Mouse (Mus musculus) kidney, embryonic 15.5 days (tissue): Measurements from ENCODE around the gene Ifit3b. TPM values are rescaled to one million over a fixed set of nuclear protein-coding genes. Genes with fewer than 3 reads are reported as not detected.

Experiments
- ATAC-seq: fragments of 200-750 bp; cut with Nextera tagmentation; replicated peaks from 2 replicates; pipeline ENCODE4 v1.8.0; 2017; ENCODE audit warnings: moderate TSS enrichment; ENCODE audit not compliant: low FRiP score
- H3K27ac ChIP-seq: fragments of 300-500 bp; sonication (generic); 2 replicates; pipeline ENCODE4 v1.5.1; 2015; ENCODE audit warnings: mild to moderate bottlenecking, inconsistent platforms
- H3K27me3 ChIP-seq: fragments of 300-500 bp; sonication (generic); 2 replicates; pipeline ENCODE4 v1.6.1; 2015; ENCODE audit warnings: inconsistent platforms
- H3K36me3 ChIP-seq: fragments of 300-500 bp; sonication (generic); 2 replicates; pipeline ENCODE4 v1.6.1; 2015; ENCODE audit warnings: inconsistent platforms
- H3K4me1 ChIP-seq: fragments of 300-500 bp; sonication (generic); 2 replicates; pipeline ENCODE4 v1.6.1; 2015; ENCODE audit warnings: inconsistent platforms
- H3K4me2 ChIP-seq: fragments of 300-500 bp; sonication (generic); 2 replicates; pipeline ENCODE4 v1.6.1; 2015; ENCODE audit warnings: moderate library complexity, mild to moderate bottlenecking, inconsistent platforms
- H3K4me3 ChIP-seq: fragments of 300-500 bp; sonication (generic); replicated peaks from 2 replicates; pipeline ENCODE4 v1.5.1; 2015; ENCODE audit warnings: mild to moderate bottlenecking, inconsistent platforms
- H3K9ac ChIP-seq: fragments of 300-500 bp; sonication (generic); 2 replicates; pipeline ENCODE4 v1.6.1; 2015; ENCODE audit warnings: mild to moderate bottlenecking, inconsistent platforms
- H3K9me3 ChIP-seq: fragments of 300-500 bp; sonication (generic); replicated peaks from 2 replicates; pipeline ENCODE4 v1.6.1; 2016; ENCODE audit warnings: inconsistent platforms
- WGBS: fragments of 180-500 bp; shearing (Covaris S2); methylation state at CpG from one replicate; pipeline ENCODE4 v1.1.7; 2015; ENCODE audit warnings: mixed read lengths; 5-methylcytosine and 5-hydroxymethylcytosine counted together
- polyA plus RNA-seq: library from polyadenylated mRNA; unstranded; fragments of >200 nt; fragmentation: Nextera tagmentation; extraction: Ambion mirVana; gene quantifications from 2 replicates; pipeline ENCODE4 v1.2.1, GENCODE M21; 2015

Ifit3b gene
- polyA plus RNA-seq, 1 experiment from 2014 or later: 0.88 TPM

- H3K4me3 ChIP-seq: no peak overlapping the region
- H3K9ac ChIP-seq: no peak overlapping the region
- no peaks in the 10 kb centered on the region for H3K36me3 ChIP-seq
- no peak for ATAC-seq
- H3K4me1 ChIP-seq: no peaks in the 10 kb centered on the region
- WGBS: 86% methylated on average over 10 of the region's 10 CpGs
- no peak overlapping the region for H3K27ac ChIP-seq
- no peak overlapping the region for H3K4me2 ChIP-seq
- H3K9me3 ChIP-seq: no peaks in the 10 kb centered on the region
- no peaks in the 10 kb centered on the region for H3K27me3 ChIP-seq
Observed at GRCm38 (mm10) chr19:34655227-34655805, 47.5 kb downstream of the Ifit3b start.

DNA sequence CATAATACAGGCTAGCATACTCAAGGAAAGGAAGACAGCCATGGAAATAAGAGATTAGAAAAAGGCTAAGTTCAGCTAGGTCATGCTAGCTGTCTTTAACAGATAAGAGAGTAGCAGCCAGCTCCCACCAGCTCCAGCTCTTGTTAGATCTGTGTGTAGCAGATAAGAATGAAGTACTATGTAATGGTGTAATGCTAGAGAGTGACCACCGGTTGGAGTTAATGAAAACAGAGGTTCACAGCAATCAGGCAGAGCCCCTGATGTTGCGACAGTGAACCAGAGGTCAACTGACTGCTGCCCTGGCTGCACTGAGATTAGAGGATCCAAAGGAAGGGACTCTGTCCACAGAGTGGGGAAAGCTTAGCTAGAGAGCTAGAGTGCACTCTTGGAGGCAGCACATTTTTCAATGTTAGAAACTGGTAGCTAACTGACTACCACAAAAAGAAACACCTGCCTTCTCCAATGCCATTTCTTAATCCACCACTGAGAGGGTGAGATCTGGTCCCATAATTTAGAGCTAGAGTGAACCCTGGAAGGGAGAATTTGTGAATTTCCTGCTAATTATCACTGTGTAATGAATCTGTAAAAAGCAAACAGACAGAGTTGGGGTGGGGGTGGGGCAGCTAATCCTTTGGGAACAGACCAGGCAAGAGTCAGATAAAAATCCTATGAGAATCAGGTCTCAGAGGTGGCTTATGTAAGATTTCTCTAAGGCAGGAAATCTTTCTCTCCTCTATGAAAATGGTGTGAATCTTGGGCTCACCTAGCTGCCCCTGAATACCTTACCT lies 48.9 kb downstream of the Ifit3b start:
- Histone ChIP-seq H3K4me2 (no peak overlapping the region), H3K36me3 (no peaks in the 10 kb centered on the region), H3K4me3 (no peak overlapping the region), H3K4me1 (no peaks in the 10 kb centered on the region), H3K9me3 (no peaks in the 10 kb centered on the region), H3K27ac (no peak overlapping the region), H3K9ac (no peak overlapping the region), H3K27me3 (no peaks in the 10 kb centered on the region)
- peak; percentile 82 for ATAC-seq
- WGBS: 24% methylated on average over 2 of the region's 2 CpGs

- Histone ChIP-seq H3K36me3 (no peaks in the 10 kb centered on the region), H3K27ac (no peak overlapping the region), H3K9ac (no peak overlapping the region), H3K9me3 (no peaks in the 10 kb centered on the region), H3K4me1 (no peaks in the 10 kb centered on the region), H3K4me2 (peak overlapping the region; percentile 69), H3K4me3 (peak overlapping the region; percentile 44), H3K27me3 (no peaks in the 10 kb centered on the region)
- 19% methylated on average over 13 of the region's 13 CpGs for WGBS
- ATAC-seq: peak; percentile 94
Observed at GRCm38 (mm10) chr19:34662067-34662507, 54.3 kb downstream of the Ifit3b start.

DNA sequence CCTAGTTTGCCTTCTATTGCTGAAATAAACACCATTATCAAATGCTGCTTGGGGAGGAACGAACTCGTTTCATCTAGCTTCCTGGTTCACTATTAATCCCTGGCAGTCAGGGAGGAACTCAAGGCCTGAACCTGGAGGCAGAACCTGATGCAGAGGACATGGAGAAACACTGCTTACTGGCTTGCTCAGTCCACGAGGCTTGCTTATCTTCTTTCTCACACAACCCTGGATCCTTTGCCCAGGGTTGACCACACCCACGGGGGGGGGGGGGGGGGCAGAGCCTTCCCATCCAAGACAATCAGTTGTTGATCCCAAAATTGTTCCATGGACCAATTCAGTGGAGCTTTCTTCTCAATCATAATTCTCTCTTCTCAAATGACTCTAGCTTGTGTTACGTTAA lies 55.0 kb downstream of the Ifit3b start:
- H3K9ac ChIP-seq: no peak overlapping the region
- H3K27ac ChIP-seq: no peak overlapping the region
- no peaks in the 10 kb centered on the region for H3K4me1 ChIP-seq
- no peaks in the 10 kb centered on the region for H3K27me3 ChIP-seq
- no peak for ATAC-seq
- no peaks in the 10 kb centered on the region for H3K36me3 ChIP-seq
- H3K4me3 ChIP-seq: no peak overlapping the region
- WGBS: 54% methylated on average over 5 of the region's 5 CpGs
- H3K9me3 ChIP-seq: no peaks in the 10 kb centered on the region
- peak overlapping the region; percentile 69; the same call in 1 of the 2 replicates for H3K4me2 ChIP-seq

Other genes starting within 250 kb of the Ifit3b start
- 1.8 and 2.2 TPM in 2 replicates for gene Ch25h, start 132.8 kb upstream of the Ifit3b start, polyA plus RNA-seq
- gene Lipa, start 80.5 kb upstream of the Ifit3b start, polyA plus RNA-seq: 31.2 and 32.5 TPM in 2 replicates
- 9.5 and 9.7 TPM in 2 replicates for gene Ifit2, start 57.3 kb upstream of the Ifit3b start, polyA plus RNA-seq
- gene Ifit3, start 24.4 kb upstream of the Ifit3b start, polyA plus RNA-seq: 2.0 TPM in 2 replicates
- 0.13 and 0.36 TPM in 2 replicates for gene Ifit1bl1, start 6.0 kb upstream of the Ifit3b start, polyA plus RNA-seq
- gene Ifit1bl2, start 32.8 kb downstream of the Ifit3b start, polyA plus RNA-seq: 0.09 and 0.14 TPM in 2 replicates
- 0.42 and 0.49 TPM in 2 replicates for gene Ifit1, start 32.9 kb downstream of the Ifit3b start, polyA plus RNA-seq
- gene Slc16a12, start 139.3 kb downstream of the Ifit3b start, polyA plus RNA-seq: 10.6 and 13.4 TPM in 2 replicates